Mouse (Mus musculus): ENCODE results near the gene Asl.

- peak; percentile 73 for TF ChIP-seq CTCF (IDR thresholded peaks at IDR 0.05; ENCODE audit: insufficient read depth, low read depth, low read length)
- TF ChIP-seq POLR2A (IDR thresholded peaks at IDR 0.05; ENCODE audit: insufficient read depth, low read depth, low read length) = no peak
These were observed 15.2 kb upstream of the Asl start for GRCm38 (mm10) chr5:130044201-130044695.

All from olfactory bulb, adult 2 months (tissue).